Mouse (Mus musculus) urinary bladder, adult 2 months (tissue): Measurements from ENCODE around the gene Cbln3. TPM values are rescaled to one million over a fixed set of nuclear protein-coding genes. Genes with fewer than 3 reads are reported as not detected.

Source experiments
- DNase-seq: peaks from one replicate; pipeline ENCODE4 v3.0.0; 2022; ENCODE audit warnings: low spot score
- polyA plus RNA-seq: library from polyadenylated mRNA; depleted of rRNA; stranded (reverse); fragments of >200 nt; gene quantifications from 2 replicates; pipeline ENCODE4 v1.2.3, GENCODE M21; 2012; rRNA removed

Gene Cbln3
- polyA plus RNA-seq, 1 experiment, result 0.45 TPM

DNA sequence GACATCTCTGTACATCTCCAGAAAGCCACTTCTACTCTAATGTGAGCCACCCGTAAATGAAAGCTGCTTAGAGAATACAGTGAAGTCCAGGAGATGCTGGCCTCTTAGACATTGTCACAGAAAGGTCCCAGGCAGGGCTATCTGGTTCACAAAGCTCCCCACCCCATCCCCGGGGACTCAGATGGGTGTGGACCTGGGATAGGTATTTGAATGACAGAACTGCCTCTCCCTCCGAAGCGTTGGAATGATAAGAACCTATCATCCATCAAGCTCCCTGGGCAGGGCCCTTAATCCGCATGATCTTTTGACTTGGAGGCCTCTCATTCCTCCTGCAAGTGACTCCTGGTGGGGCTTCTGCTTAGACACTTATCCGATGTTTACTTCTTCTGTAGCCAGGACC lies 33.3 kb downstream of the Cbln3 start:
- DNase-seq, result no peak

DNA sequence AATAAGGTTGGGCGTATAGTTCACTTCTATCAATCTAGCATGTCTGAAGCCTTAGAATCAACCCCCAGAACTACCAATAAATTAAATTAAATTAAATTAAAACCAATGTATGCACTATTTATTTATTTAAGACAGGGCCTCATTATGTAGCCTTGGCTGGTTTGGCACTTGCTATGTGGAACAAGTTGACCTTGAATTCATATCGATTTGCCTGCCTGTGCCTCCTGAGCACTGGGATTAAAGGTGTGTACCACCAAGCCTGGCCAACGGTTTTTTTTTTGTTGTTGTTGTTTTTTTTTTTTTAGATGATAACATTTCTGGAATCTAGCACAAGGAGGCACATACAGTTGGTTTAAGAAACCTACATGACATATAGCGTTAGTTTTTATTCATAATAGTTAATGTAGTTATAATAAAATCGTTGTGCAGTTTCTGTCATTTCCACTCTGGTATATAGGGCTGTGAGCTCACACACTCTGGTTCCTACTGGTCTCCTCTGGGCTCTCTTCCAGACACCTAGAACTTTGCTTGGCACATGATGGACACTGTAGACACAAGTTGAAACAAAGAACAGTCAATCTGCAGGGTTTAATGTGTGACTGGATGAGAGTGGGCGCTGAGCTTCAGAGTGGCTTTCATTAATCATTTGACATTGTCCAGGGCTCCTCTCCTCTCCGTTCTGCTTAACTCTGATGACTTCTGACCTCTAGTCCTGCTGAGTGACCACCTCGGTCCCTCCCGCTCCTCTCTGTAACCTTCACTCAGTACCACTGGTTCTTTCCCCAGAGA lies 38.5 kb downstream of the Cbln3 start:
- no peak for DNase-seq

DNA sequence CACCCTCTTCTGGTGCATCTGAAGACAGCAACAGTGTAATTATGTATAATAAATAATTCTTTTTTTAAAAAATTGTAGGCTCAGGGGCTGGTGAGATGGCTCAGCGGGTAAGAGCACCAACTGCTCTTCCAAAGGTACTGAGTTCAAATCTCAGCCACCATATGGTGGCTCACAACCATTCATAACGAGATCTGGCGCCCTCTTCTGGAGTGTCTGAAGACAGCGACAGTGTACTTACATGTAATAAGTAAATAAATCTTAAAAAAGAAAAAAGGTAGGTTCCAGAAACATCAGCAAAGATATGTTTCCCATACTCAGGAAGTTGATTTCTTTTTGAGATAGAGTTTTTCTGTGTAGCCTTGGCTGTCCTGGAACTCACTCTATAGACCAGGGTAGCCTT lies 41.4 kb downstream of the Cbln3 start:
- no peak for DNase-seq

DNA sequence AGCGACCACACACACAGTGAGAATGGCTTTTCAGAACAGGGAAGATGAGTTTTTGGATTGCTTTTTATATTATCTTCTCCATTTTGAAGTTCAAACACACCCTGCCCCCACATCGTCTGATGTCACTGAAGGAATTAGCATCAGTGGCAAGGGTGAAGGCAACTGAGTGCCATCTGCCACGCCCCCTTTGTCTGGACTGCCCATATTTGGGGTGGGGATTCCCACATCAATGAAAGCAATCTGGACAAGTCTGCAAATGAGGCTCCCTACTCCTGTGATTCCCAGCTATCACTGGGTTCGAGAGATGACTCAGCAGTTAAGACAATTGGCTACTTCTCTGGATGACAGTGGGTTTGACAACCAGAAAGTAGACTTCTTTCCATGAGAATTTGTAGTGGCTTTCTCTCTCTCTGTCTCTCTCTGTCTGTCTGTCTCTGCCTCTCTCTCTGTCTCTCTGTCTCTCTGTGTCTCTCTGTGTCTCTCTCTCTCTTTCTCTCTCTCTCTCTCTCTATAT lies 43.3 kb downstream of the Cbln3 start:
- no peak for DNase-seq

DNA sequence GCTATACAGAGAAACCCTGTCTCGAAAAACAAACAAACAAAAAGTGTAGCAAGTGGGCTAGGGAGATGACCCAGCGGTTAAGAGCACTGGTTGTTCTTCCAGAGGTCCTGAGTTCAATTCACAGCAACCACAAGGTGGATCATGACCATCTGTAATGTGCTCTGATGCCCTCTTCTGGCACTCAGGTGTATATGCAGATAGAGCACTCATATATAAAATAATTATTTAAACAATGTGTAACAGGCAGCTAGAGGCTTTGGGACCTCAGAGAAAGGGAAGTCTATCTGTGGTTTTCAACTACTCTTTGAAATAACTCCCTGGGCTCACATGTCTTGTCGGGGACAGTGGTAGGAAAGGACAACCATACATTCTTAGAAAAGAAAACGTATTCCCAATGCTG lies 45.5 kb downstream of the Cbln3 start:
- no peak for DNase-seq

DNA sequence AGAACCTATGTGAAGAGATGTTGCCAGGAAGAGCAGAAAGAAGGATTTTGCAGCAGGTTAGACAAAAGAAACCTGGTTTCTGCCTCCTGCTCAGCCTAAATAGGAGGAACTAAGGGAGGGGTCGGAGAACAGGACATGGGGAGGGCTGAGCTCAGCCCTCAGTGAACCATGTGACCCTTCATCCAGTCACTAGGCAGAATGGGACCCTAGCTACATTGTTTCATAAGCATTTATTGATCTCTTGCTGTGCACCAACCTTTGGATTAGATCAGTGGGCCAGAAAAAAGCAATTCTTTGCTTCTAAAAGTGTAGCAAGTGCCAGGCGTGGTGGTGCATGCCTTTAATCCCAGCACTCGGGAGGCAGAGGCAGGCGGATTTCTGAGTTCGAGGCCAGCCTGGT lies 45.9 kb downstream of the Cbln3 start:
- no peak for DNase-seq

DNA sequence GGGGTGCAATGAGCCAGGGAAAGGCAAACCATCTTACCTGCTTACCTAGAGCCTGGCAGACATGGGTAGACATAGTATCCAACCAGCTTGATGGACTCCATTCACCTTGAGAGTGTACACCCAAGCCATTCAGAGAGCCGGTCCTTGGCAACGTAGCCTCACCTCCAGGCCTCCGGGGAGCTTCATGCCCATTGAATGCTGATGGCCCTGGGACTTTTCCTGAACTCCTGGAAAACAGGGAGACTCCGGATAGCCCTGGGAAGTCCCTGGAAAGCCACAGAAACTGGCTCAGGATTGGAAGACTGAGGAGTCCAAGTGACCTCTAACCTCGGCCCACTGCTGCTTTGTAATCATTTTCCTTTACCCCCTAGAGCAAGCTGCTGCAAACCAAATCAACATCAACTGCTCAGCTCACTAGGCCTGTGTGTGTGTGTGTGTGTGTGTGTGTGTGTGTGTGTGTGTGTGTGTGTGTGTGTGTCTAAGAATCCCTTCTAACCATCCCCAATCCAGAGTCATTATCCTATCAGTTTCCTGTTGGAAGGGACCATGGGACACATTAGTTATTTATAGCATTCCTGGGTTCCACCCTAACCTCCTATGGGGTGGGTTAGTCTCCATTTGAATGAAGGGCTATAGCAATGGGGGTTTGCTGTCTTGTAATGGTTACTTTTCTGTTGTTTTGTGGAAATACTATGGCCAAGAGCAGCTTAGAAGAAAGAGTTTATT lies 49.2 kb downstream of the Cbln3 start:
- DNase-seq, result no peak

DNA sequence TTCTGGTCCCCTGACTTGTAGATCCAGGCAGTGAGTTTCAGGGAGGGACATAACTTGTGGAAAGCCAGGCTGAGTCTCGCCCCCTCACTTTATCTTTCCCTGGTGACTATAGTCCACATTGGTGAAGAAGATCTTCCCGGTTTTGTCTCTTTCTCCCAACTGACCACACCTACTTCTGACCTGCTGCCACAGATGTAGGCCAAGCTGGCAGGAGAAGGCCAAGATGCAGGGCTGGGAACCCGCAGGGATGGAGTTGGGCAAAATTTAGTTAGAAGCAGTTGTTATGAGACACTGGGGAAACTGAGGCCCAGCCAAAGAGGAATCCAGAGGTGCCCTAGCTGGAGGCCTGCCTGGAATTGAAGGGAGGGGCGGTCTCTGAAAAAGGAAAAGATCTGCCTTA lies 51.1 kb downstream of the Cbln3 start:
- no peak for DNase-seq

DNA sequence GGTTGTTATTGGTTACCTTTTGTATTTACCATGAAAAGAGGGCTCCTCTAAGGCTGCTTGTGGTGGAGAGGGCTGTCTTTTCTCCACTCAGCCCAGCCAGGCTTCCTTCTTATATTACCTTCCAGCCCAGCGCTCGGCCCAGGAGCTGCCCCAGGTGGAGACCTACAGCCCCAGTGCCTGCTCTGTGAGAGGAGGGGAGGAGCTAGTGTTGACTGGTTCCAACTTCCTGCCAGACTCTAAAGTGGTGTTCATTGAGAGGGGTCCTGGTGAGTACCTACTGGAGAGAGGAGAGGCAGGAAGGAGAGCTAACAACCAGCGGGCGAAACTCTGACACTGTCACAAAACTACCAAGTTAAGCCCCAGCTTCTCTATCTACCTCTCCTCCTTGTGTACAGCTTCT lies 53.9 kb downstream of the Cbln3 start:
- DNase-seq, result peak; percentile 16

DNA sequence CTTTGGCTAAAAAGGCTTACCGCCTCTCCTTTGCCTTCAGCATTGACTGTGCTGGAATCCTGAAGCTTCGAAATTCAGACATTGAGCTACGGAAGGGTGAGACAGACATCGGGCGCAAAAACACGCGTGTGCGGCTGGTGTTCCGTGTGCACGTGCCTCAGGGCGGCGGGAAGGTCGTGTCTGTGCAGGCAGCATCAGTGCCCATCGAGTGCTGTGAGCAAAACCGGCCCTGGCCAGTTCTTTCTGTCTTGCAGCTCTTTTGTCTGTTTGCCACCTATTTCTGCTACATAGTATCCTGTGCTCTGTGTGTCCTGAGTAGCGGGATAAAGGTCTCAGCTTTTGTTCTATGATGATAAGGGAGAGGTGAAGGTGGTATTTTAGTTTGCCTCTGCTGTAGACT lies 54.3 kb downstream of the Cbln3 start:
- DNase-seq, result peak; percentile 15

Other genes starting within 250 kb of the Cbln3 start
- gene Ipo4, start 248.4 kb downstream of the Cbln3 start, polyA plus RNA-seq, result 79.9 and 83.8 TPM in 2 replicates
- gene Gm49378, start 246.5 kb downstream of the Cbln3 start, polyA plus RNA-seq, result 0.89 and 1.7 TPM in 2 replicates
- gene Tm9sf1, start 240.6 kb downstream of the Cbln3 start, polyA plus RNA-seq, result 46.6 and 47.0 TPM in 2 replicates
- gene Tssk4, start 234.2 kb downstream of the Cbln3 start, polyA plus RNA-seq, result 1.1 and 1.4 TPM in 2 replicates
- gene Mdp1, start 223.9 kb downstream of the Cbln3 start, polyA plus RNA-seq, result 37.0 and 42.4 TPM in 2 replicates
- gene Gmpr2, start 212.5 kb downstream of the Cbln3 start, polyA plus RNA-seq, result 28.1 and 32.9 TPM in 2 replicates
- 250 and 278 TPM in 2 replicates for gene Nedd8, start 212.3 kb downstream of the Cbln3 start, polyA plus RNA-seq
- 19.2 and 22.9 TPM in 2 replicates for gene Tinf2, start 202.6 kb downstream of the Cbln3 start, polyA plus RNA-seq
- 1.1 and 1.4 TPM in 2 replicates for gene Tgm1, start 170.5 kb downstream of the Cbln3 start, polyA plus RNA-seq
- 25.9 and 34.6 TPM in 2 replicates for gene Rabggta, start 162.1 kb downstream of the Cbln3 start, polyA plus RNA-seq
- gene Dhrs1, start 138.7 kb downstream of the Cbln3 start, polyA plus RNA-seq, result 75.5 and 83.1 TPM in 2 replicates
- gene Nop9, start 138.7 kb downstream of the Cbln3 start, polyA plus RNA-seq, result 13.8 TPM in 2 replicates
- gene Cideb, start 125.9 kb downstream of the Cbln3 start, polyA plus RNA-seq, result 0.18 and 0.25 TPM in 2 replicates
- 0.06 TPM in 2 replicates for gene Ltb4r2, start 123.0 kb downstream of the Cbln3 start, polyA plus RNA-seq
- gene Ltb4r1, start 118.4 kb downstream of the Cbln3 start, polyA plus RNA-seq, result 1.6 and 1.7 TPM in 2 replicates
- gene Adcy4, start 100.3 kb downstream of the Cbln3 start, polyA plus RNA-seq, result 7.2 and 9.4 TPM in 2 replicates
- gene Ripk3, start 95.5 kb downstream of the Cbln3 start, polyA plus RNA-seq, result 7.0 and 8.9 TPM in 2 replicates
- gene Nfatc4, start 61.2 kb downstream of the Cbln3 start, polyA plus RNA-seq, result 37.9 and 44.3 TPM in 2 replicates
- 6.2 and 11.2 TPM in 2 replicates for gene Nynrin, start 30.4 kb downstream of the Cbln3 start, polyA plus RNA-seq
- 26.2 and 26.8 TPM in 2 replicates for gene Khnyn, start 555 bp upstream of the Cbln3 start, polyA plus RNA-seq
- gene Sdr39u1, start 15.9 kb upstream of the Cbln3 start, polyA plus RNA-seq, result 54.6 and 63.6 TPM in 2 replicates
- gene Cma1, start 60.3 kb upstream of the Cbln3 start, polyA plus RNA-seq, result 8.6 and 9.9 TPM in 2 replicates
- 0.07 TPM in 1 of 2 replicates, not detected in the other for gene Cma2, start 66.6 kb upstream of the Cbln3 start, polyA plus RNA-seq
- gene Mcpt1, start 133.6 kb upstream of the Cbln3 start, polyA plus RNA-seq, result not detected in 2 replicates
- gene Mcpt9, start 146.1 kb upstream of the Cbln3 start, polyA plus RNA-seq, result not detected in 2 replicates
- gene Mcpt2, start 157.6 kb upstream of the Cbln3 start, polyA plus RNA-seq, result 0.06 TPM in 1 of 2 replicates, not detected in the other
- 6.3 and 8.4 TPM in 2 replicates for gene Mcpt4, start 177.9 kb upstream of the Cbln3 start, polyA plus RNA-seq
- not detected in 2 replicates for gene Mcpt8, start 200.9 kb upstream of the Cbln3 start, polyA plus RNA-seq
- gene Ctsg, start 218.2 kb upstream of the Cbln3 start, polyA plus RNA-seq, result 0.08 TPM in 1 of 2 replicates, not detected in the other
- gene Gzme, start 236.2 kb upstream of the Cbln3 start, polyA plus RNA-seq, result not detected in 2 replicates
- not detected in 2 replicates for gene Gzmd, start 248.2 kb upstream of the Cbln3 start, polyA plus RNA-seq